Mouse (Mus musculus): Measurements from ENCODE around the gene Cpe. TPM values are rescaled to one million over a fixed set of nuclear protein-coding genes. Genes with fewer than 3 reads are reported as not detected.

Gene Cpe
- polyA plus RNA-seq, 1 experiment, result not detected

DNA sequence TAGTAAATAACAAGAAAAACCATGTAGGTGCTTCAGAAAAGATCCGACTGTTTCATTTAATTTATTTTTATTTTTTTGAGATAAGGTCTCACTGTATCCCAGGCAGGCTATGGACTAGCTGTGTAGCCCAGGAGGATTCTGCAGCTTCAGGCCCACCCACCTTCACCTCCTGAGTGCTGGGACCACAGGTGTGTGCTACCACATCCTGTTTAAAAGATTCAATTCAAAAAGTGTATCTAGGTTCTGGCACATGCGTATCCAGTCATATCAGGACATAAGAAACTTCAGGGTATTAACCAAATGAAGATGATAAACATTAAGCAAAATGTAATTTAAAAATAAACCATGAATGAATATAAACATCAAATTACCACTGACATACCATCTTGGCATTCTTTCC lies 30.4 kb upstream of the Cpe start:
- H3K36me3 ChIP-seq (ENCODE audit: control insufficient read depth), result peaks cover 61% of the 10 kb centered on the region
- H3K9me3 ChIP-seq (ENCODE audit: control insufficient read depth, low read length), result no peaks in the 10 kb centered on the region
- TF ChIP-seq GATA1 (IDR thresholded peaks at IDR 0.05; ENCODE audit: low read length), result no peak
- TF ChIP-seq TAL1 (IDR thresholded peaks at IDR 0.05; ENCODE audit: low read length), result no peak
- no peaks in the 10 kb centered on the region; the same call in 1 of the 2 replicates for H3K4me1 ChIP-seq (ENCODE audit: control insufficient read depth)
- H3K27me3 ChIP-seq (ENCODE audit: control insufficient read depth), result no peaks in the 10 kb centered on the region
- H3K4me3 ChIP-seq (replicated peaks), result no peak overlapping the region

DNA sequence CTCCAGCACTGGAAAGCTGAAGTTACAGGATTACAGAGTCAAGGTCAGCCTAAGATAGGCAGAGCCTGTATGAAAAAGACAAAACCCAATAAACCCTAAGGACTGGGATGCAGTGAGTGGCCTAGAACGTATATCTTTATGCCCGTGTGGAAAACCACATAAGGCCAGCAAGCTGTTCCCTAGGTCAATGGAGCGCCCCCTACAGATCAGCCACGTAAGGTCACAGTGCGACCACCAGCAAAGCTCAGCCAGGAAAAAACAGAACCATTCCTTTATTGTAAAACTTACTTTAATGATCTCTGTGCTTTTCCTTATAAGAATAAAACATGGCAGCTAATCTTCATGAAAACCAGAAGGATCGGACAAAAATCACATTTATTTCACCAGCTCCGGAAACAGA lies 25.0 kb upstream of the Cpe start:
- H3K36me3 ChIP-seq (ENCODE audit: control insufficient read depth), result peaks cover 44% of the 10 kb centered on the region
- no peak overlapping the region for H3K4me3 ChIP-seq (replicated peaks)
- H3K9me3 ChIP-seq (ENCODE audit: control insufficient read depth, low read length), result no peaks in the 10 kb centered on the region
- H3K4me1 ChIP-seq (ENCODE audit: control insufficient read depth), result no peaks in the 10 kb centered on the region; the same call in 1 of the 2 replicates
- H3K27me3 ChIP-seq (ENCODE audit: control insufficient read depth), result no peaks in the 10 kb centered on the region
- TF ChIP-seq TAL1 (IDR thresholded peaks at IDR 0.05; ENCODE audit: low read length) (no peak), GATA1 (IDR thresholded peaks at IDR 0.05; ENCODE audit: low read length) (no peak)

- peaks cover 7% of the 10 kb centered on the region; the same call in 1 of the 2 replicates for H3K36me3 ChIP-seq (ENCODE audit: control insufficient read depth)
- TF ChIP-seq TAL1 (IDR thresholded peaks at IDR 0.05; ENCODE audit: low read length) (no peak), GATA1 (IDR thresholded peaks at IDR 0.05; ENCODE audit: low read length) (no peak)
- no peaks in the 10 kb centered on the region for H3K9me3 ChIP-seq (ENCODE audit: control insufficient read depth, low read length)
- no peak overlapping the region for H3K4me3 ChIP-seq (replicated peaks)
- peaks cover 5% of the 10 kb centered on the region for H3K4me1 ChIP-seq (ENCODE audit: control insufficient read depth)
- H3K27me3 ChIP-seq (ENCODE audit: control insufficient read depth), result no peaks in the 10 kb centered on the region
Measured at GRCm38 (mm10) chr8:64712499-64712898, 19.6 kb upstream of the Cpe start.

GRCm38 (mm10) chr8:64711544-64711943 lies 18.7 kb upstream of the Cpe start:
- TF ChIP-seq GATA1 (IDR thresholded peaks at IDR 0.05; ENCODE audit: low read length) (no peak), TAL1 (IDR thresholded peaks at IDR 0.05; ENCODE audit: low read length) (no peak)
- H3K4me1 ChIP-seq (ENCODE audit: control insufficient read depth), result peaks cover 5% of the 10 kb centered on the region
- no peak overlapping the region for H3K4me3 ChIP-seq (replicated peaks)
- peaks cover under 1% of the 10 kb centered on the region; the same call in 1 of the 2 replicates for H3K36me3 ChIP-seq (ENCODE audit: control insufficient read depth)
- H3K9me3 ChIP-seq (ENCODE audit: control insufficient read depth, low read length), result no peaks in the 10 kb centered on the region
- no peaks in the 10 kb centered on the region for H3K27me3 ChIP-seq (ENCODE audit: control insufficient read depth)

GRCm38 (mm10) chr8:64707481-64707880 lies 14.6 kb upstream of the Cpe start:
- TF ChIP-seq GATA1 (IDR thresholded peaks at IDR 0.05; ENCODE audit: low read length), result no peak
- TF ChIP-seq TAL1 (IDR thresholded peaks at IDR 0.05; ENCODE audit: low read length), result no peak

GRCm38 (mm10) chr8:64703191-64703590 lies 10.3 kb upstream of the Cpe start:
- H3K27me3 ChIP-seq (ENCODE audit: control insufficient read depth), result no peaks in the 10 kb centered on the region
- no peaks in the 10 kb centered on the region for H3K4me1 ChIP-seq (ENCODE audit: control insufficient read depth)
- no peak overlapping the region for H3K4me3 ChIP-seq (replicated peaks)
- no peaks in the 10 kb centered on the region for H3K9me3 ChIP-seq (ENCODE audit: control insufficient read depth, low read length)
- TF ChIP-seq GATA1 (IDR thresholded peaks at IDR 0.05; ENCODE audit: low read length) (no peak), TAL1 (IDR thresholded peaks at IDR 0.05; ENCODE audit: low read length) (no peak)
- H3K36me3 ChIP-seq (ENCODE audit: control insufficient read depth), result no peaks in the 10 kb centered on the region

More at GRCm38 (mm10) chr8:64707481-64707880, 14.6 kb upstream of the Cpe start:
- H3K27me3 ChIP-seq (ENCODE audit: control insufficient read depth), result no peaks in the 10 kb centered on the region
- H3K9me3 ChIP-seq (ENCODE audit: control insufficient read depth, low read length), result no peaks in the 10 kb centered on the region
- no peak overlapping the region for H3K4me3 ChIP-seq (replicated peaks)
- H3K4me1 ChIP-seq (ENCODE audit: control insufficient read depth), result peaks cover 5% of the 10 kb centered on the region
- no peaks in the 10 kb centered on the region for H3K36me3 ChIP-seq (ENCODE audit: control insufficient read depth)

- TF ChIP-seq TAL1 (IDR thresholded peaks at IDR 0.05; ENCODE audit: low read length), result no peak
- no peak for TF ChIP-seq GATA1 (IDR thresholded peaks at IDR 0.05; ENCODE audit: low read length)
Measured at GRCm38 (mm10) chr8:64691591-64692401, 1.1 kb downstream of the Cpe start.

DNA sequence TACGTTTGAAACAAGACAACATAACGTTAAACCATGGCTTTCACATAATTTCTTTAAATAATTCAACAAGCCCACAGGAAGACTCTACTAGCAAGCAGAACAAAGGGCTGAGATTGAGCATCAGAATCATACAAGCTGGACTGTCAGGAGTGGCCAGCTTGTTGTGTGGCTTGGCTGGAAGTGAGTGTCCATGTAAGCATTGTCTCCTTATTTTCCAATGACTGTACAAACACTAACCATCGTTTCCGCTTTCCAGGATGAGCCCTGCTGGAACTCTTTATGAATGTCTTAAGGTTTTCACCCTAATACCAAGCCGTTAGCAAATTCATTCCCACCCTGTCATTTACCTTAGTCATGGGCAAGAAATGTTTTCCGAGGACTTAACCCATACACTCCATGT lies 2.0 kb downstream of the Cpe start:
- Histone ChIP-seq H3K4me3 (replicated peaks) (no peak overlapping the region), H3K36me3 (ENCODE audit: control insufficient read depth) (no peaks in the 10 kb centered on the region), H3K4me1 (ENCODE audit: control insufficient read depth) (no peaks in the 10 kb centered on the region), H3K27me3 (ENCODE audit: control insufficient read depth) (peaks cover 32% of the 10 kb centered on the region), H3K9me3 (ENCODE audit: control insufficient read depth, low read length) (no peaks in the 10 kb centered on the region)
- TF ChIP-seq TAL1 (IDR thresholded peaks at IDR 0.05; ENCODE audit: low read length) (no peak), GATA1 (IDR thresholded peaks at IDR 0.05; ENCODE audit: low read length) (no peak)

More at GRCm38 (mm10) chr8:64691591-64692401, 1.1 kb downstream of the Cpe start:
- H3K27me3 ChIP-seq (ENCODE audit: control insufficient read depth), result peaks cover 32% of the 10 kb centered on the region
- H3K9me3 ChIP-seq (ENCODE audit: control insufficient read depth, low read length), result no peaks in the 10 kb centered on the region
- H3K4me3 ChIP-seq (replicated peaks), result no peak overlapping the region
- H3K36me3 ChIP-seq (ENCODE audit: control insufficient read depth), result no peaks in the 10 kb centered on the region
- no peaks in the 10 kb centered on the region for H3K4me1 ChIP-seq (ENCODE audit: control insufficient read depth)

DNA sequence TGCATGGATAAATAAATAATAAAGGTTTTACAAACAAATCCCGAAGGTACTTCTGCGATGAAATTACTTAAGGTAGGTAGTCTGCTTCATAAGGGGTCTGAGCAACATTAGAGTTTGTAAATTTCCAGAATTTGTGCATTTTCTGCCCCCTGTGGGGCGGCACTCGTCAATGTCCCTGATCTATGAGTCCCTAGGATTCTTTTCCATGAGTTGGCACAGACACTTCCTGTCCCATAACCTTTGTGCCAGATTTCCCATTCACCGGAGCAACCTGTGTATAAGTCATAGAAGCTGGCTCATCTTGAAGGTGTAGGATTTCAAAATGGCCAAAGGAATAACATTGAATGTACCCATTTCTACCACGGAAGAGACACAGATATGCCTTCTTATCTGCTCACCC lies 2.5 kb downstream of the Cpe start:
- no peaks in the 10 kb centered on the region for H3K36me3 ChIP-seq (ENCODE audit: control insufficient read depth)
- no peak for TF ChIP-seq TAL1 (IDR thresholded peaks at IDR 0.05; ENCODE audit: low read length)
- no peak for TF ChIP-seq GATA1 (IDR thresholded peaks at IDR 0.05; ENCODE audit: low read length)
- H3K4me3 ChIP-seq (replicated peaks), result no peak overlapping the region
- no peaks in the 10 kb centered on the region for H3K9me3 ChIP-seq (ENCODE audit: control insufficient read depth, low read length)
- H3K4me1 ChIP-seq (ENCODE audit: control insufficient read depth), result no peaks in the 10 kb centered on the region
- peaks cover 32% of the 10 kb centered on the region for H3K27me3 ChIP-seq (ENCODE audit: control insufficient read depth)

All from erythroblast, embryonic 14.5 days (primary cell).